Mouse (Mus musculus) right cerebral cortex, adult 18-20 months (tissue): ENCODE measurements at regions not wholly inside any gene's neighbourhood (a gene's known extent, or its start where the extent isn't known, plus 50 kb on each side); places are given as distances from the start of the nearest gene placed in this dataset.

Experiments
- DNase-seq: peaks from one replicate; pipeline ENCODE4 v3.0.0; 2022; ENCODE audit warnings: mixed read lengths

DNA sequence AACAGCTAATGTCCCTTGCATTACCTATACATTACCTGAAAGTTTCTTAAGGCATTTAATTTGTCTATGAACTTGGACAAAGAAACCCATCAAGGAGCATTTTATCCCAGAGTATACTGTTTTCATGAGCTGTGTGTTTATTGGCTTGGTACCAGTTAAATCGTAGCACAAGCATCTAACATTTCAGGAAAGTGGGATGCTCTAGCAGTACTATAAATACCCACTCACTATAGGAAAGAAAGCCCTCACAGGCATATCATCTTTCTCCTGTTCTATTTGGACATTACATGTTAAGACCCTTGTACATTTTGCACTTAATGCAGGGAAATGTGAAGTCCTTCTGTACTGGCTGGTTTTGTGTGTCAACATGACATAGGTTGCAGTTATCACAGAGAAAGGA lies 163.9 kb downstream of the Ptprc start:
- no peak for DNase-seq

DNA sequence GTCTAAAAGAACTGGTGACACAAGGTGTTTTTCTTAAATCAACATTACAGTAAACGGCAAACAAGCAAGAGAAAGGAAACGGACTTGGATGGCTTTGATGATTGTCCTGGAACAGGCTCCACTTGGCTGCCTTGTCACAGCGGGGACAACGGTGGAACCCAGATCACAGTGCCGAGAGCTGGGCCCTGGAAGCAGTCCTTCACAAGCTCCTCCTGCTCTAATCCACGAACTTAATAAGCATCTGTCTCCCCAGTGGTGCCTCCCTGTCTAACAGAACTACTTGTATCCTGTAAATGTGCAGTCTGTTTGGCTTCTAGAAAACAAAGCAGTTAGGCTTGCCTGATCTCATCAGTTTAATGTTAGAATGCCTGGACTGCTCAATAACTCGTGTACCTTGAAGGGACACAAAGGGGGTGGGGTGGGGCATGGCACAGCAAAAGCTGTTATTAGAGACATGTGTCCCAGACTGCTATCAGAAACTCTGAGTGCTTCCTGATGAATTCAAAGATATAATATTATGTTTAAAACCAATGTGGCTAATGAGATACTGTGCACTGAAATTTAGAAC lies 164.5 kb downstream of the Ptprc start:
- no peak for DNase-seq

DNA sequence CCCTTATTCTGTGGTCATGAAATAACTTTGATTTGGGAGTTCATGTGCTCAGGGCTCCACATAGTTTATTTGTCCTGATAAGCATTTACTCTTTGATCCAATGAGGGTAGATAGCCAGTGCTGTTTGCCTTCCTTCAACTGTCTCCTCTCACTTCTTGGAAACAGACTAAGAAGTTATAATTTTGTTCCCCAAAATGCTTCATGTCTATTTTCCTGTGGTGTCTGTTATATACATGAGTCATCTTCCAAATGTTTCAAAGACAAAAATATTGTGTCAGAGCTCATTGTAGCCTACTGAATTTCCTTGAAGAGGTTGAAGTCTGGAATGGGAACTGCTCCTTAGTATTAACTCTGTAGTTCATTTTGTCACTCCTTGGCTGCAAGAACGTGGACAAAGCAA lies 168.7 kb downstream of the Ptprc start:
- no peak for DNase-seq

DNA sequence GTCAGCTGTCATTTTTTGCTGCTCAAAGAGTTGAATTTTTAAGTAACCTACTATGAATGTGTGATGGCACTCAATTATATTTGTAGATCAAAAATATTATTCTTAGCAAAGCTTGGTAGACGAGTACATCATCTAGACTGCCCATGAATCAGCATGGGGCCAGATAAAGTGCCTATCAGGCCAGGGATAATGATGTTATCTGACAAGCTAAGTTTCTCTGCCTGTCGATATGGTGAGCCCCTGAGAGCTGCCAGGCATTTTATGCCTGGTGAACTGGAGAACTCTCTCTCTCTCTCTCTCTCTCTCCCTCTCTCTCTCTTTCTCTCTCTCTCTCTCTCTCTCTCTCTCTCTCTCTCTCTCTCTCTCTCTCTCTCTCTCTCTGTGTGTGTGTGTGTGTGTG lies 171.2 kb downstream of the Ptprc start:
- no peak for DNase-seq

DNA sequence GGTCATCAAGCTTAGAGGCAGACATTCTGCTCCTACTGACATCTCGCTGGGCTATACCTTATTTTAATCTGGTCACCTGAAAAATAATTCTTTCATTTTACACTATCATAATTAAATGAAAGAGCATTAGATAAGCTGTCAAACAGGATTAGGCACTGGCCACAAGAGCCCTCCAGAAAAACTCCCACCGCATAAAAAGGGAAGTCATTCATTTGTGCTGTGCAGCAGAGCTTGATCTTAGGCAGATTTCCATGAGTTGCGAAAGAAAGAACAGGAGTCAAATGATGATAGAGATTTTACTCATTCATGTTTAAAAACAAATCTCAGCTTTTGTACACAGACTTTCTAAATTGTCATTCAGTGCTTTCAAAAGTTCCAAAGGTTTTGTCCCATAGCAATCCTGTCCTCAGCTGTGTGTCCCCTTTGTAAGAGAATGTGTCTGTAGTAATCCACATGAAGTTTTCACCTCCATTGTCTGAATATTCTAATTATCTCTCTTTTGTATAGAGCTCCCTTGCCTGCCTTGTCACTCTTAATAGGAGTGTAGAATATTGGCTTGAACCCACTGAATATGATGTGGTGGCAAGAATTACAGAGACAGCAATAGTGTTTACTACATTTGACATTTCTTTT lies 176.1 kb downstream of the Ptprc start:
- DNase-seq: no peak

DNA sequence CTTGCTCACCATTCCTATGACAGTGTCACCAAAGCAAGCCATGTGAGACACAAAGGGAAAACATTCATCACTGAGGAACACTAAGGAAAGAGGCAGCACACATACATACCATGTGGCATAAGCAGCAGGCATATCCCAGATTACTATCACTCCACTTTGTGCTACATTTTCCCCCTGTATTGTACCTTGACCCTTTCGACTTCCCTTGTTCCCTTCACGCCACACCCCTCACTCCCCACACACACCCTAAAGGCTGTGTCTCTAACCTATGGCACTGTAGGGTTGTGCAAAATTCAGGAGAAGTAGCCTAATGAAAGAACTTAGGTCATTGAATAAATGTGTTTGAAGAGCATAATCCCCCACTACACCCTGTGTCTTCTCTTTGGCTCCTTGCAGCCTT lies 179.5 kb downstream of the Ptprc start:
- no peak for DNase-seq

DNA sequence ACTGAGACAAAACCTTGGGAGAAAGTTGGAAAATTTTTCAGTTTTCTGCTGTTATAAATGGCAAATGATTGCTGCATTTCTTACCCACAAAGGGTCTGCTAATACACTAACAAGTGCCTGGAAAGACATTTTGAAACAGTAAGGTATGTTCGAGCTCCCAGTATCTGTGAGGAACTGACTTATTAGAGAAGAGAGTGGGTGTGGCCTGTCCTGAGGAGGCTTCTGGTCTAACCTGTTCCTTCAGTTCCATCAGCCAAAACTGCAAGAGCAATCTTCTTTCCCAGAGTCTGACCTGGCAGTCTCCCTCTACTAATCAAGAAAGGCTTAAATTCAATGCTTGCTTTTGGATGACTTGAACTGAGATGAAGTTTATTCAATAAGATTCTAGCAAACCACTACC lies 183.6 kb downstream of the Ptprc start:
- no peak for DNase-seq

DNA sequence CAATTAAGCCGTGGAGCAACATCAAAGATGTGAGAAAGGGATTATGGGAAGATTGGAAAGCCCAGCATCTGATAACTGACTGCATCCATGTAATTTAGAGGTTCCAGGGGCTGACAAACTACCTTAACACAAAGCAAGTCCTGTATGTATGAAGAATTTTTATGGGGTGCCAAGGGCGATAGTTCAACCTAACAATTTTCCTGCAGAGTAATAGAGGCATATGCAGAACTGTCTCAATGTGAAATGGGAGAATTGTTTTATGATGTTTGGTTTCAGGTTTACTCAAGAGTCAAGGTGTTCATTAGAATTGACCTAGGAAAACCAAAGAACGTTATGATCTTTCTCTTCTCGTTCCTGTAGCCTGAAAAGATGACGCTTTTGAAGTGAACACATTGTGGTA lies 184.1 kb downstream of the Ptprc start:
- DNase-seq: no peak

DNA sequence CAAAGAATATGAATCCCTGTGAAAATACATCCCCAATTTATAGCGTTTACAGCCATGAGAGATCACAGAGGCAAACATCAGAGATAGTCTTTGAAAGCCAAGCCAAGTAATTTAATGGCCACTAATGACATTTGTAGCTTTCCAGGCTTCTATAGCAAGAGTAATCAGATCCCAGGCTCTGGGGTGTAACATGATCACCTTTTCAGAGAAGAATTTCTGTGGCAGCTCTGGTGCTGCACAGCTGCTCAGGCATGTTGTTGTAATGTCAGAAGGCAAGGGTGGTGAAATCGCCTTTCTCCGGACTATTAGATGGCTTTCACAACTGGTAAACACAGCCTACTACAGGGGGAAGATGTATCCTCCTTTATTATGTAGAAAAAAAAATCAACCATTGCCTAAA lies 202.1 kb downstream of the Ptprc start:
- DNase-seq: no peak

DNA sequence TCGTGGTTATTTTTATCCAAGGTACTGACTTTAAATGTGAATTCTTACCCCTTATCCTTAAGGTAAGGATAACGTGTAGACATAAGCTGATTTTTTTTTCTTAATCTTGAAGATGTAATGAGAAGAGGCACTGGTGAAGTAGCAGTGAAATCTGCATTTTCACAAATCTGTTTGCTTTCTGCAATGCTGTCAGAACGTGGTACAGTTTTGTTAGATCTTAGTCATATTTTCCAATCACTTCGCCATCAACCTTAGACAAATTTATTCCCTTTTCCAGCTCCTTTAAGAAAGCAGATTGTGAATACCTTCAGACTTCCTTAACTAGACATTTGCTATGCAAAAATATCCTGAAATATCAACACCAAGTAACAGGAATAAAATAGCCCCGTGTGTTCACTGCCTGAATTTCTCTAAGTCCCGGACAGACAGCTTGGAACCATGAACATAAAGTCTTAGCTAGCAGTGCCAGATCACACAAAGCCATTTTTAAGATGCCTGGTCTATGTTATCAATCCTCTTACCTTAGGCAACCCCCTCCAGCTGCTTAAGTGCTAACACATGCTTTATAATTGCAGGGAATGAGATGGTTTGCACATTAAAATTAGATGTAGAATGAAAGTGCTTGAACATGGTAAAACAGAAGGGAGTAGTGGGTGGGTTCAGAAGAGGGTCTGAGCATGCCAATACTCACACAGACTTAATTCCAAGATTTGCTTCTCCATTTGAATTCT lies 202.7 kb downstream of the Ptprc start:
- peak; percentile 18 for DNase-seq

DNA sequence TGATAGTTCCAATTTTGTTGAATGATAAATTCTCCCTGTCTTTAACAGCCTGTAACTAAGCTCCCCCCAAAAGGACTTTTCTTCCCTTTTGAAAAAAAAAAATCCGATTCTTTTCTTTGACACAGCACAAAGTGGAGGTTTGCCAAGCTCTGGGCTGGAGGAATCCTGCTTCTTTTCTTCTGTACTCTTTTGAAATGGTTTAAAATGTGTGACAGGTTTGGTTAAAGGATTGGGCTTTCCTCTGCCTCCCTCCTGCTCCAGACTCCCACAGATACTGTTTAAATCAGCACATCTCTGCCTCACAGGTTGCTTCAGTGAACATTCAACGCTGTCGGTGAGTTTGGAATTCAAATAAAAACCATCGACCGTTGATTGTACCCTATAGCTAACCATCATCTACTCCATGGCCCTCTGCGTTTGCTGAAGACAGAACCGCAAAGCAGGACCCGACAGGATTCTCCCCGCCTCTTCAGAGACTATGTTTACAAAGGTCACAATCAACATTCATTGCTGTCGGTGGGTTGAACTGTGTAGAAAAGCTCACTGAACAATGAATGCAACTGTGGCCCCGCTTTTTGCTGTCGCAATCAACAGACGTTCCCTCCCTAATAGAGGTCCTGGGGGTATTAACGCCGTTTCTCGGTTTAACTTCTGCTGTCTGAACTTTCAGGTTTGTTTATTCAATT lies 209.2 kb downstream of the Ptprc start:
- peak; percentile 49 for DNase-seq

DNA sequence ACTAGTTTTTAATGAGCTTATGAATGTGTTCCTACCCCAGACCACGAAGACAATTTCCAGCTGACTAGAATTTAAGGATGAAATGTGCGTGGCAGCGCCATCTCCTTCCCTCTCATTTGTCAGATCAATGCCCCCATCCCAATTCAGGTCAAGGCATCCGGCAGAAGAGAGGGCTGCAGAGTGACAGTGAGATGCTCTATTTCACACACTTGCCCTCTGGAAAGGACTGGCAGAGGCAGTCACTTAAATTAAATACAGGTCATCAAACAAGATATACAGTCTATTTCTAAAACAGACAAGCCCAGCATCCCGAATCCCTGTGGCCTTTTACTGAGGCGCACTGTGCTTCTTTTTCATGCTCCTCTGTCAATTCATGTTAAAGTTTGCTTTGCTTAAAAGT lies 211.9 kb downstream of the Ptprc start:
- no peak for DNase-seq

DNA sequence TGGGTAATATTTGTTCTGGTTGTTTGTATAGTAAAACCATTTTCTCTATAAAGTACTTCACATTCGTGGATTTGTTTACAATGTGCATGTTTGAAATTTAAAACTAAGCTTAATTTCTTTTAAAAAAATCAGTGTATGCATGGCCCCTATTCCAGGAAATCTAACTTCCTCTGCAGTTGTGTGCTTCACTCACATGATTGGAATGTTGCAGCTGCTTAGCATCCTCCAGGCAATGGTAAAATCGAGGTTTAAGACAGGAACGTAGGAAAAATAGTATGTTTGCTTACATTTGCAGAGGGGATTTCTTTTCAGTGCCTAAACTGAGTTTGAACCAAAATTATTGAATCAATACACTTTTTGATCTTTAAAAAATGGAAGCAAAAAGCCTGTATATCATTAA lies 217.5 kb downstream of the Ptprc start:
- no peak for DNase-seq

DNA sequence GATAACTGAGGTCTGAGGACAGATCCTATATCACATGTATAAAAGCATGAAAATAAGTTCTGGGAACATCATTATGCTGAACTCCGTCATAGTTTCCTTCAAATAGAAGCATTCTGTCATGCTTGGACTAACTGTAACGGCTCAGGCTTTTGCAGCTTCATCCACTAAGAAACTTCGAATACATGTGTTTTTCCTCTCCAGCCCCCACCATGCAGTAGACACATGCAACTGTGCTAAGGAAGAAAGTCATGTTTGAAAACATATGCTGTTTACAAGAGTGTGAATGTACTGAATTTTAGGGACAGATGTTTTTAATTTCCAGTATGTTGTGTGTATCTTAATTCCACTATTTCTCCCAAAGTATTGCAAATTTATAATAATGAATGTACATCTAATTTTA lies 219.5 kb downstream of the Ptprc start:
- DNase-seq: no peak

DNA sequence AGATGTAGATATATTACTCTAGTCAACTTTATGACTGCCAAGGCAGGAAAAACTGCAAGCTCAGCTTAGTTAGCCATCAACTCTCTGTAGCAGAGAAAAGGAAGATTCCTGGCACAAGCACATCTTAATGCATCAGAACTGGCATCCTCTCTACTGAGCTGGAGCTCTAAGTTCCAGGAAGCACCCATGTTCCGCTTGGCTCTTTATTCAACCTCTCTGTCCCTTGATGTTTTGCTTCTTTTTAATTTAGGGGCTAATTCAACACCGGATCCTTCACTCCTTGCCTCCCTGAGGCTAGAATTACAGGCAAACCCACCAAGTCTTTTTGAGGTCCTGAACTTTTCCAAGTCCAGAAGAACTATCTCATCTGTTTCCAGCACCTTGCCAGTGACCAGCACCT lies 220.4 kb downstream of the Ptprc start:
- DNase-seq: no peak

DNA sequence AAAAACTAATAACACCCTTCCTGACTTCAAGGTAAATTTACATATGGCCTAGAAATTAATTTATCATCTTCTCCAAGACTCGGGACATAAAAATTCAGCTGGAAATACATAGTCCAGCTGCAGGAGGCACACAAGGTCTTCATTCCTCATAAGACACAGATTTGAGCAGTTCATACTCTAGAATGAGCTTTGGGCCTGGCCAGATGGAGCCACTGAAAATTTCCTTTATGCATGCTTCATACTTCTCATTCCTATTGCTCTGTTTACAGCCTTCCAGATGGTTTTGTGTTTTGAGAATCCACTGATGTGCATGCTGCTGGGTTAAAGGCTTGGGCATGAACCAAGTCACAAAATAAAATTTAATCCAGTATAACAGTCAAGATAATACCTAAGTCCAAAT lies 222.1 kb downstream of the Ptprc start:
- no peak for DNase-seq

DNA sequence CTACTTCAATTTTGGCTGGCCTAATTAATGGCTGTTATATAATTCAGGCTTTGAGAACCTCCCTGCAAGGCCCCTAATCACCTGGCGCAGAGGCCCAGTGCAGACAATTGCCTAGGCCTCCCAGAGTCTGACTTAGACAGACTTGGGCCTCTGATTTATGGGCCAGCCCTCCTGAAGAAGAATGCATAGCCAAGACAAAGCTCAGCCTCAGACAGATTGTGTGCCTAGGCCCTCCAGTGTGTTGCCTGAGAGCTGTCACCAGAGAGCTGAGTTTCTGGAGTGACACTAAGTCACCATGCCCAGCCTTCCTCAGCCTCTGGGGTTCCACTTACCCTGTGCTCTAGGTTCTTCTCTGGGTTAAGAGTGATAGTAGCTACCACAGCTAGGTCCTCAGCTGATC lies 222.7 kb downstream of the Ptprc start:
- DNase-seq: no peak

DNA sequence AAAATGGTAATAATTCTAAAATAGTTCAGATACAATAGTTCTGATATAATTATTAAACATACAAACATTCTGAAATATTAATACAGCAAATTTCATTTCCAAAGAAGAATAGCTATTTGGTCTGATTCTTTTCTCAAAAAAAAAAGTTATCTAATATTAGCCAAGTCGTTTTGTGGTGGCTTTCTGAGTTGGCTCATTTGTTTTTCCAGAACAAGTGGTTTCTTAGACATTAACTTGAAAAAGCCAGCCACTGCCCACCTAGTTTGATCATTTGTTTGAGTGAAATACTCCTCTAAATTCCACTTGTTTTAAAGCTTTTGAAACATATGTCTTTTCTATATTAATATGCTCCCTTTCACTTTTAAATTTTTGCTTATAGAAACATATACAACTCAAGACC lies 227.6 kb downstream of the Ptprc start:
- DNase-seq: no peak

DNA sequence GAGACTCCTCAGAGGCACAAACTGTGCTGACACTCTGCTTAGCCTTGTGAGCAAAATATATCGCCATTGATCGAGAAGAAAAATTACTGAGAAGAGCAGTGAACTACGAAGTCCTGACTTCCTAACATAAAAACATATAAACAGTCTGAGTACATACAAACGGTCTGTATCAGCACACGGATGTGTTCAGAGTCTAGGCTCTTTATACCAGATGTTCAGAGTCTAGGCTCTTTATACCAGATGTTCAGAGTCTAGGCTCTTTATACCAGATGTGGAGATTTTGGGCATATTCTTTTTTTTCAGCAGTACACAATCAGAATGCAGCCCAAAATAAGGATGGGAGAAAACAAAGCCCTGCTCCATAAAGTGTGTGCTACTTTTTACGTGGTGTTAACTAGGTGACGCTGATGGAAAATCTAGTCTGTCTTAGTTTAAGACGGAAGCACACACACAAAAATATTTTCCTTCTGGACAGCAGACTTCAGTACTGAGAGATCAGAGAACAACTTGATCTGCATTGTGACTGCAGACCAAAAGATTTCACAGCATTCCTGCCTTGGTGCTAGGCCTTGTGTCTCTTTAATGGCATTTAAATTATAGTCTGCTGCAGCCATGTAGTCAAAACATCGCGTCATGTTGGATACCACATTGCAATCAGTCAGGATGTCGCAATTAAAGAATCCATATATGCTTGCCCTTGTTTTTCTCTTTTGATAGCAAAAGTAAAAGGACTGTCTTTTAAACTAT lies 233.6 kb downstream of the Ptprc start:
- DNase-seq: no peak

DNA sequence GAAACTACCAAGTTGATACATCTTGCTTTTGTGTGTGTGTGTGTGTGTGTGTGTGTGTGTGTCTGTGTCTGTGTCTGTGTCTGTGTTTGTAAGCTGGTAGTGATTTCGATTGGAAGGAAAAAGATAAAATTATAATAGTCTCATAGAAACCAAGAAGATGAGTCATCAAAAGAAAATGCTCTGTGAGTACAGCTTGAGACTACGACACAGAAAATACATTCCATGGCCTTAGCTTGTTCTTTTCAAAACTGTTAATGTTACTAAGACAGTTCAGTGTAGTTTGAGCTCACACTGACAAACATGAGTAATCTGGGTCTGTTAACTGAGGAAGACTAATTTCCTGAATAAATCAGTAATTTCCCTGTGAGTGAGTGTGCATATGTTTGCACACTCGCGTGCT lies 239.8 kb downstream of the Ptprc start:
- DNase-seq: no peak

DNA sequence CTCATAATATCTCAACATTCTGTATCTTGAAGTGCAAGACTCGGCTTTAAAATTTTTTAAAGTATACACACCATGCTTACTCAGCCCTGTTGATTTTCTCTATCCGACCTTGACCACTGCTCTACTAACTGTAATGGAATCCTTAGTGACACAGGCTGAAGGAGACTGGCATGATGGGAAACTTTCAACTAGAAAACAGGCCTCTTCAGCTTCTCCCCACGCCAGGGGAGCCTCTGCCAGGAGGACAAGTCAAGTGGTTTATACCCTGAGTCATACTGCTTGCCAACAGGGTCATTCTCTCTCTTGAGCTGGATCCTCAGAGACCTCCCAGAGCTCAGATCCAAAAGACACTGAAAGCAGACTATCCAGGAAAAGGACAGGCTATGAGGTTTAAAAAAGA lies 245.7 kb downstream of the Ptprc start:
- DNase-seq: no peak

DNA sequence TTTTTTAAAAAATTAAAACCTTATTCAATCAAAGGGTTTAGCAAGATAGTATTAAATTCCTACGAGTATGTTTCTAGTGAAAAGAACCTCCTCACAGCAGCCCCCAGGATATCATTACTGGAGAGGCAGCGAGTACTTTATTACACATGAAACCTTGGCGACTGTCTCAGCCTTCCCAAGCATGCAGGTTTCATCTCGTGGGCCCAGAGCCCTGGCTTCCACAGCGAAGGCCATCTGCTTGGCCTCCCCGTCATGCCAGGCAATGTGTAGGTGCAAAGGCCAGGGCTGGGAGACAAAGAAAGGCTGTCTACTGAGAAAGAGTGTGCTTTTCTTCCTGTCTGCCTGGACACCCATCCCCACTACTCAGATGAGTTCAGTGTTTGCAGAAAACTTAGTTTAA lies 247.0 kb downstream of the Ptprc start:
- DNase-seq: no peak

DNA sequence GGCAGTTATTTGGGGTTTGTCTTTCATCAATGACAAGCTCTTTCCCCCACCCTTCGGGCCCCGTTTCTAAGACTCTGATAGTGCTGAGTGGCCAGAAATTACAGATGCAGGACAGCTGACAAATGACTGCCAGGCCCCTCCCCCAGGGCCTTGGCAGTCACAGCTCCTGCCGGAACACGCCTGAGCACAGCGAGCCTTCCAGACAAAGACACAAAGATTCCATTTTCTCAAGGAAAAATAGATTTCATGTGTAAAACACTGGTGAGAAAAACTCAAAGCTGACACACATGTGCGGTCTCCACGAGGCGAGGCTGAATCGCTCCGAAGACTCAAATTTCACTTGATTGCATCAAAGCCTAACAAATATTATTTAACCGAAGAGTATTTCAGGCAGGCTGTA lies 247.6 kb downstream of the Ptprc start:
- DNase-seq: peak; percentile 59
